Mouse (Mus musculus): ENCODE measurements around the gene Slc38a7.
"Not testable (repeated sequence)": the region's sequence is repeated elsewhere in the genome, so short reads cannot be mapped to it uniquely, and the experiment has no call there.

Slc38a7 gene

DNA sequence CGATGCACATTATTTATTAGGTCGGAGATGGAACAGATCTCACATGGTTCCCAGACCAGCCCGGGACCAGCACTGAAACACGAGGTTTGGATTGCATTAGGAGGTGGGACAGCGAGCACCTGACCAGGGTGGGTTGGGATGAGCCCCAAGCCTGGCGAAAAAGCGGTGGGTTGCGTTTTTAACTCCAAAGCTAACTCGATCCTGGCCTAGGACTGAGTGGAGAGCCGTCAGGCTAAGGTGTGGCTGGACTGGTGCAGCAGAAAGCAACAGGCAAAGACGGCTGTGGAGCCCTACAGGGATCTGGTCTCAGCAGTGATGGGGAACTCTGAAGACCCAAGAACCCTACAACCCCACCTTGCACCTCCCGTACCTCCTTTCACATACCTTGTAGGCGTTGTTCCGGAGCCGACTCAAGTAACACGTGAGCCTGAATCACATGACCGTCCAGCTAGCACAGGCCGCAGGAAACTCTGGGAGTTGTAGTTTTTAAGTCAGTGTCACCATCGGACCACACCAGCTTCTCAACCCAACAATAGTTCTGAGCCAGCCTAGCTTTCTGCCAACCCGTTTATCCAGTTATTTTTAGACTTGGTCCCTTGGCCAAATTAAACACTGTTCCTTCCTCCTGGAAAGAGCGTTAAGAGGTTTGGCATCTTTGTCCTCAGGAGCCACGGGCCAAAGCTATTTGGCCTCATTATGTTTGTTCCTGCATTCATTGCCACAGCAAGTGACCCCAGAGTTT lies at the start of gene Slc38a7:
Gene Slc38a7 (minus strand): TSS at position 438 of the 742 bp plus-strand sequence.
- DNase-seq (ENCODE audit: low read depth, low spot score) = peak; percentile 86

- DNase-seq (ENCODE audit: low read depth, low spot score) = no peak
Observed at GRCm38 (mm10) chr8:95901864-95902263, 48.5 kb upstream of the Slc38a7 start.

- no peak for DNase-seq (ENCODE audit: low read depth, low spot score)
Observed at GRCm38 (mm10) chr8:95893701-95894100, 40.4 kb upstream of the Slc38a7 start.

DNA sequence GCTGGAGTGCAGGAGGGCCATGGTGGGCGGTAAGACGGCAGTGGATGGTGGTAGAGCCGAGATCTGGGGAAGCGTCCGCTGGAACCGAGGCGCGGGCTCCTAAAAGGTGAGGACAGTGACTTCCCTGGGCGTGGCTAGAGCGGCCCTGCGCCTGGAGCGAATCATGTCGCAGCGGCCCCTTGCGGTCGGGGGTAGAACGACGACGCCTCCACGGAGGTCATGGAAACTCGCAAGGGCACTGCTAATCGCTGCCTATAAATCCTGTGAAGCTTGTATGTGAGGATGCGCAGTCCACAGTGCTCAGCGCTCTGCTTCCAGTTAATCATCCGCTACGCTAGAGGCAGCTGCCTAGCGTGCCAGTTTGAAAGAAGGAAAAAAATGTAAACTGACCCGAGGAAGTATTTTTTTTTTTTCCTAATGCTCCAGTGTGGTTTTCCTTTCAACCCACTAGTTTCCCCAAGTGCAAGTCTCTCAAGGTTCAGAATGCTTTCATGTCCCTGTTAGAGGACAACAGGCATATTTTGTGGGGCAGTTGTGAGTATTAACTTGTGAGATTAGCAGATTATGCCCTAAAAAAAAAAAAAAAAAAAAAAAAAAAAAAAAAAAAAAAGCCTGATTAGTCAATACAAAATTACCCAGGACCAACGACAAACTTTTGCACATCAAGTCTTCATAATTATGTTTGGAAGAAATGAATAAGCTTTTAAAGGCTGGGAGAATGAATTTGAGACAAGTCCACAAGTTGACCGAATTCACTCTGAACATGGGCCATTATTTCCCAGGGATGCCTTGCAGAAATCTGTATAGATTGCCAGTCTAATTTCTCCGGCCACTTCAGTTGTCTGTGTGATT lies 35.2 kb upstream of the Slc38a7 start, which contains the start of gene Got2:
Gene Got2 (minus strand): TSS at position 263 of the 852 bp plus-strand sequence.
- peak; percentile 95 for DNase-seq (ENCODE audit: low read depth, low spot score)

DNA sequence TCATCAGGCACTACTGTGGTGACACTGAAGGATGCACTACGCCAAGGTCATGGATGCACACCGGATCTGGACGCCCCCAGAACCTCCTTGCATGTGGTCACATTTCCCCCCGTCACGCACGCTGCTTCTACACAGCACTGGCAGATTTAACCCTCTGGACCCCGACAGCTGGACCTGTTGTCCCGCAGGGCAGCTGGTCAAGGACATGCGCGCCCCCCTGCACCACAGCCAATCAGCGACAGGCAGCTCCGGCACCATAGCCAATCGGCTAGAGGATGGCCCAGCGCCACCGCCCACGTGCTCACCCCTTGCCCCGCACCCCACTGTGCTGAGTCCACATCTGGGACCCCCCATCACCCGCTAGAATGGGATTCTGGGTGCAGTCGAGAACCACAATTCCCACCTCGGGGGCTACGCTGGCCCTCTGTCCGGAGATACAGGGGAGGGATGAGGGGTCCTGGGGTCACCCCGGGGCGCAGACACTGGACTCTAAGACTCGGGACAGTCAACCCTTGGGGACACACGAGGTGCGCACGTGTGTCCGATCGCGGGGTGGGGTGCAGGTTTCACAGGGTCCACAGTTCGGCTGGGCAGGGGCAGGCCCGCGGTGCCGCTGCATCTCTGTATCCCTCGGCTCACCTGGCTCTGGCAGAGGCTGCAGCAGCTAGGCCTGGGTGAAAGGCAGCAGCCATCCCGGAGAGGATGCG lies 34.4 kb upstream of the Slc38a7 start:
- peak; percentile 58 for DNase-seq (ENCODE audit: low read depth, low spot score)

- peak; percentile 33 for DNase-seq (ENCODE audit: low read depth, low spot score)
Observed at GRCm38 (mm10) chr8:95886647-95887577, 33.6 kb upstream of the Slc38a7 start.

DNA sequence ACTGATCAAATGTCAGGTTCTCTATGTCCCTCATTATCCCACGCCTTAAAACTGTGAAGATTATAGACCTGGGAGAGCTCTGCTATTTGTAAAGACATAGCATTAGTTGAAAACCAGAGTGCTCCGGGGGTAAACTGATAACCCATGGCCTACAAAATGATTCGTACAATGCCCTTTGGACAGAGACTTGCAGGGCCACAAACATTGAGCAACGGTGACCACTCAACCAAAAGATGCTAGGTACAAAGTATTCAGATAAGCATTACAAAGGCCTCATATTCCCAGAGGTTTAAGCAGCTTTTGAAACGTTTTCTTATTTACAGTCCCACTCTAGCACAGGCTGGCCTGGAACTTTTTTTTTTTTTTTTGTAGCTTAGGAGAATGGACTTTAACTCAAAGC lies 32.6 kb upstream of the Slc38a7 start:
- DNase-seq (ENCODE audit: low read depth, low spot score) = no peak

- DNase-seq (ENCODE audit: low read depth, low spot score) = peak; percentile 10
Observed at GRCm38 (mm10) chr8:95885271-95885841, 32.0 kb upstream of the Slc38a7 start.

DNA sequence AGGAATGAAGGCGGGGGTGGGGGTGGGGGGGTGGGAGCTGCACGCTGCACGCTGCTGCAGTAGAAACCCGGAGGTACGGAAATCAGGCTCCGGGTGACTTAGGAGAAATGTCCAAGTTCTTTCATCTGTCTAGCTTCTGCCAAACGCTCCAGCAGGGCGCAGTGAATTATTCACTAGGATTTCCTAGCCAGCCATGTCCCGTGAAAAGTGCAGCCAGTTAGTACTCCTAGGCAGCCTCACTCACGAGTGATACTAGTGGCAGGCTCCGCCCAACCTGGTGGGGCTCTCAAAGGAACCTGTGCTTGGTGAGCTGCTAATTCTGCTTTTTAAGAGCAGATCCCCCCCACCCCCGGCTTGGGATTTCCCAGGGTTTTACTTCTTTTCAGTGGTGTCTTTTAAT lies 31.2 kb upstream of the Slc38a7 start:
- no peak for DNase-seq (ENCODE audit: low read depth, low spot score)

DNA sequence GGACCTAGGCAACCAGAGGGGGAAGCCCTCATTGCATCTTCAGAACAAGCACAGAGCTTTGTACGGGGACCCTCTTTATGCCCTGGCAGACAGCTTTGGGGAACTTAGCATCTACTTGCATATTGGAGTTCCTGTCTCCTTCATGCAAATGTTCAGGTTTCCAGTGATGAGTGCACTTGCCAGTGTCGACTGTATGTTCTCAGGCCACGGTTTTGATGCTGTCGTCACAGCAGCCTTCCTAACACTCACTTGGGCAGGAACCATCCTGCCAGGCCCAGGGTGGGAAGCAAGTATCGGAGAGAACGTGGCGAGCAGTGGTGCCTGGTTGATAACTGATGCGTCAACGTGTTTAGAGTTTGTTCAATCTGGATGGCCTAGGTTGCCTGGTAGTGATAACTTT lies 28.9 kb upstream of the Slc38a7 start:
- DNase-seq (ENCODE audit: low read depth, low spot score) = no peak

GRCm38 (mm10) chr8:95881576-95881975 lies 28.2 kb upstream of the Slc38a7 start:
- no peak for DNase-seq (ENCODE audit: low read depth, low spot score)

DNA sequence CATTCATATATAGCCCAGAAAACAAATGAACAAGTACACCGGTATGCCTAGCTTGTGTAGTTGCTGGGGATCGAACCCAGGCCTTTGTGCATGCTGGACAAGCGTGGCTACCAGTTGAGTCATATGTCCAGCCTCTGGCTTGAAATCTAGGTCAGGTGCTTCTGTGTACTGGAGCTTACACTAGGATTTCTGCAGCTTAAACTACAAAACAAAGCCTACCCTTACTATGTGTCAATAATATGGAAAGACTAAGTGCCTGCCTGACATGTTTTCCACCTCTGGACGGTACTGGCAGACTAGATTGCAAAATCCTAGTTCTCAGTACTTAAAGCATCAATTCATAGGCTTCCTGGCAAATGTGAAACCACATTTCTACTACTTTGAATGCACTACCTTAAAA lies 26.5 kb upstream of the Slc38a7 start:
- no peak for DNase-seq (ENCODE audit: low read depth, low spot score)

- DNase-seq (ENCODE audit: low read depth, low spot score) = peak; percentile 18
Observed at GRCm38 (mm10) chr8:95878176-95878962, 25.0 kb upstream of the Slc38a7 start.

DNA sequence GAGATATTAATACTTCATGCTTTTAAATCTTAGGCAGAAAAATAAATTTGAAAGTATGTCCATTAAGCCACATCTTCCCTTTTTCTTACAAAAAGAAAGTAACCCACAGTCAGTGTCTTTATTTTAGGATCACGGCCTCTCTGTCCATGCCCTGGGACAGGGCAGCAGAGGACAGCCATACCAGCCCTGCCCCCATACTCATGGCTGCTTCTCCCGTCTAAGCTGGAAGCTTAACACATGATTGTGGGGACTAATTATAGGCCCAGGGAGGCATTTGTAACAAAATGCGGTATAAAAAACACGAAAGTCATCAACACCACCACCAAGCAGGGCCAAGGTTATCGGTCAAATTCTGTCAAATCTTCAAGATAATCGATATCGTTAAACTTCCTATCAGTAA lies 21.9 kb upstream of the Slc38a7 start:
- no peak for DNase-seq (ENCODE audit: low read depth, low spot score)

DNA sequence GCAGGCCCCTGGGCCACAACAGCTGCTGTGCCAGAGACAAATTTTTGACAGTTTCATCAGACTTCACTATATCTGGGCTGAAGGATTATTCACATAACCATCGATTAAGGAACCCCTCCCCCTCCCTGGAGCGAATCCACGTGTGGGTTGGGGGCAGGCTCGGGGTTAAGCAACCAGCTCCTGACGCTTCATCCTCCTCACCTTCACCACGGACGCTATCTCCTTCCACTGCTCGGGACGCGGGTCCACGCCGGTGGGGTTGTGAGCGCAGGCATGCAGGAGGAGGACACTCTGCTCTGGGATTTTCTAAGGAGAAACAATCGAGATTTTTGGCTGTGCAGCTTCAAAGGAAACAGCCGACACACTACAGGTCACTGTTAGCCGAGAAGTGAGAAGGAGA lies 18.4 kb upstream of the Slc38a7 start:
- no peak for DNase-seq (ENCODE audit: low read depth, low spot score)

GRCm38 (mm10) chr8:95864851-95865250 lies 11.5 kb upstream of the Slc38a7 start:
- DNase-seq (ENCODE audit: low read depth, low spot score) = not testable (repeated sequence)

- not testable (repeated sequence) for DNase-seq (ENCODE audit: low read depth, low spot score)
Observed at GRCm38 (mm10) chr8:95863761-95864440, 10.6 kb upstream of the Slc38a7 start.

- no peak for DNase-seq (ENCODE audit: low read depth, low spot score)
Observed at GRCm38 (mm10) chr8:95854174-95854573, 835 bp upstream of the Slc38a7 start.

DNA sequence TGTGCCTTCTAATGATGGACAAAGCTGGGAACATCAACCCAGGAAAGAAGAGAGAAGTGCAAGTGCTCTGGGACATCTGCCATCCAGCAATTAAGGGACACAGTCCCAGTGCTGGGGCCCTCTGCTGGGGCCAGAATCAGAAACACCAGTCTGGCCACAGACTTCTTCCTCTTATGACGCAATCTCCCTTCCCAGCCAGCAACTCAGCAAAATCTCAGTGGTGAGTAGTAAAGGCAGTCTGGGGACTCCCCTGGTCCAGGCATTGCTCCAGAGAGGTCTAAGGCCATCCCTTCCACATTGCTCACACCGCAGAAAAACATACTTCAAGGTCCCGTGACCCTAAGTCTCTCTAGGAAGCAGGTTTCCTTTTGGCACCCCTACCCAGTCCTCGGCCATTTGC lies 1.0 kb downstream of the Slc38a7 start:
- peak; percentile 13 for DNase-seq (ENCODE audit: low read depth, low spot score)

Data from CD4-positive helper T cell, adult 2 months (primary cell).